Mouse (Mus musculus) cerebellum, adult 9-10 months (tissue): ENCODE results near the gene Tcf7l1.

Source experiments
- DNase-seq: peaks from one replicate; pipeline ENCODE4 v3.0.0; 2022

Gene Tcf7l1

DNA sequence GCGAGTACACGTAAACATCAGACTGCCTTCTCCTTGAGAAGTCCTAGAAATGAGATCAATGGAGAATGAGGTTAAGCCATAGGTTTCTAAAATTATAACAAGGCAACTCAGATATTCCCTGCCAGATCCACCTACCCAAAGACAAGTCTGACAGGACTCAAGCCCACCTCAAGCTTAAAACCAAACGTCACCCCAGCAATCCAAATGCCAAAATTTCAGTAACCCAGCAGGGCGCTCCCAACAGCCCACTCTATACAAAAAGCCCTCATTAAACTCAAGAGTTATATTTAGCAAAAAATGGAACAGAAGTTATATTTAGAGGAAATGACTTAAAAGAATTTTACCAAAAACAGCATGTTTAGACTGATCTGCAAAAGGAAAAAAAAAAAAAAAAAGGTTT is 5.3 kb downstream of the Tcf7l1 start:
- DNase-seq, result no peak

DNA sequence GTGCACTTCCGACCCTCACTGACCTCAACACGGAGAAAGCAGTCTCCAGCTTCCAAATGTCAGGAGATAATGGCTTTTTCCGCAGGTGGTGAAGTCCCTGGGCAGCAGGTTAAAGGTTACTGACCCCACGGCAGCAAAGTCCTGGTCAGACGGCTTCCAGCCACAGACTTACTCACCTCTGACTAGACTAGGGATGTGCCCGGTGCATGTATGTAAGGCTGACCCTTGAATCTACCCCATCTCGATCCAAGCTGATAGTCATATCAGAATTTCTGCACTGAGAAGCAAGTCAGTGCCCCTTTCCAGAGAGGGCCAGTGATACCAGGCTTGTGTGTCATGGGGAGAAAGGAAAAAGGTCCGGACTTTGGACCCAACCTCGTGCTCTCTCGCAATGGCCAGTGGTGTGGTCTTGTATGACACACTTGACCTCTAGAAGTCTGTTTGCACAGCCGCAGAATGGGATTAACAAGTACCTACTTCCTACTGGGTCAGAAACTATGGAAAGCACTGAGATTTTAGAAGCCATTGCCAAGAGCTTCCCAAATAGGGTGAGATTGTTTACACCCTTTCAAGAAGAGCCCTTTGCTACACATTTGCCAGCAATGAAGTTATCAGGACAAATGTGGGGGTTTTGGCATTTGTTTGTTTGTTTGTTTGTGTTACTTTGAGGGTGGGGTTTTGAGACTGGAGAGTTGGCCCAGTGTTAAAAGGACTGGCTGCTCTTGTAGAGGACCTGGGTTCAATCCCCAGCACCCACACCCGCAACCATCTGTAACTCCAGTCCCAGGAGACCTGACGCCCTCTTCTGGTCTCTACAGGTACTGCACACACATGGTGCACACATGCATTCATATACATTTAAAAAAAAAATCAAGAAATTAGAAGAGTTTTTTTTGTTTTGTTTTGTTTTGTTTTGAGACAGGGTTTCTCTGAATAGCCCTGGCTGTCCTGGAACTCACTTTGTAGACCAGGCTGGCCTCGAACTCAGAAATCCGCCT is 10.0 kb downstream of the Tcf7l1 start:
- no peak for DNase-seq

DNA sequence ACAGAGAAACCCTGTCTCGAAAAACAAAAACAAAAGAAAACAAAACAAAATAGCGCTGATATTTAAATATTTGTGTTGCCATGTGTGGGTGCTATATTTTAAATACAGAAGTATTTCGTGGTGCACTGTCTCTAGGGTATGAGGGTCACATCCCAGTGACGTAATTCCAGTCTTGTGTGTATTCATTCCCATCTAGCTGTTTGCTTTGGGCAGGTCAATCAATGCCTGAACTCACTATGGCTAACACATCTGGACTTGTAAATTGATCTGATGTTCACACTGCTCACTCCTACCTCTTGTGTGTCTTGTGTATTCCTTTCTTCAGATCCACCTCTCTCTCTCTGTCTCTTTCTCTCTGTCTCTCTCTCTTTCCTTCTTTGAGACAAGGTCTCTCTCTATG is 11.8 kb downstream of the Tcf7l1 start:
- no peak for DNase-seq

DNA sequence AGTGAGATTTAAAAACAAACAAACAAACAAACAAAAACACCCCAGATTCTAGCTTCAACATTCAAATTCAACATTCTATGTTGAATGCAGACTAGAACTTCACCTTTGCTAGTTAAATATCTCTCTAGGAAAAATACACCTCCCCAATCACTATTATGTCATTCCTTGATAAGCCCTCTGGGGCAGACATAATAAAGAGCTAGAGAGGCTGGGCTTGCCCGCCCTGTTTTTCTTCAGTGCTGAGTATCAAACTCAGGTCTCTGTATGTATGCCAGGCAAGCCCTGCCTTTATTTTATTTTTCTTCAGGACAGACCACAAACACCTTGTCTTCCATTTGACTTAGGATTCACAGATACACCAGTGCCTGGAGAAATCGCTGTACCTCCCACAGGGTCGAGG is 14.8 kb downstream of the Tcf7l1 start:
- no peak for DNase-seq

- DNase-seq, result no peak
These were observed 18.9 kb downstream of the Tcf7l1 start for GRCm38 (mm10) chr6:72769915-72770776.

GRCm38 (mm10) chr6:72769343-72769742 is 19.7 kb downstream of the Tcf7l1 start:
- no peak for DNase-seq

DNA sequence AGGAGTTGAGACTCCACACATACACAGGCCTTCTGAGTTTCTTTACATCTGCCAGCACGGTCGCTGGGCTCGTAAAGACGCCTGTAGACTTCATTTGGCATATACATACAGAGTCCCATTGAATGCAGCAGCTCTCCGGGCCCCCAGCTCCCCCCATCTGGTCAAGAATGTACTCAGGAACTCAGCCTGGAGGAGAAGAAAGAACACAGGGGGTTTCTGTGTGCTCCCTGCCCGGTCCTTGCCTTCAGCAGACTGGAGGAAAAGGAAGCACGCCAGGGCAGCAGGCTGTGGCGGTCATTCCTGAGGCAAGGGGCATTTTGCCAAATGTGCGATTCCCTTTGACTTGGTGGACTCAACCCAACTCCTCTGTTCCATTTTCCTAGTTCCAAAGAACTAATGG is 20.2 kb downstream of the Tcf7l1 start:
- no peak for DNase-seq

GRCm38 (mm10) chr6:72768097-72768496 is 21.0 kb downstream of the Tcf7l1 start:
- no peak for DNase-seq

DNA sequence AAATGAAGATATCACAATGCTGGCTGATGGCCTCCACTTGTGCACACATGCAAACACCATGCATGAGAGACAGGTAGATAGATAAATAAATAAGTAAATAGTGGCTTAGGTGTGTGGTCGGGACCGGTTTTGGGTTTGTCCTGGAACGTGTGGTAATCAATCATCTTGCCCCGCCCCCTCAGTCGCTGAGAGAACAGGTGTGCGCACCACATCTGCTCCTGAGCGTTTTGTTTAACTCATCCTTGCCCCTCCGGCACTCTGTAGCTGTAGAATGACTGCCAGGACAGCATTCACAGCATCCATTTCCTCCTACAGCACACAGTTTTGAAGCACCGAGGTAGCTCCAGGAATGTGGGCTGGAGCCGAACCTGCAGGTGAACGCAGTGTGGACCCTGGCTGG is 25.4 kb downstream of the Tcf7l1 start:
- no peak for DNase-seq

DNA sequence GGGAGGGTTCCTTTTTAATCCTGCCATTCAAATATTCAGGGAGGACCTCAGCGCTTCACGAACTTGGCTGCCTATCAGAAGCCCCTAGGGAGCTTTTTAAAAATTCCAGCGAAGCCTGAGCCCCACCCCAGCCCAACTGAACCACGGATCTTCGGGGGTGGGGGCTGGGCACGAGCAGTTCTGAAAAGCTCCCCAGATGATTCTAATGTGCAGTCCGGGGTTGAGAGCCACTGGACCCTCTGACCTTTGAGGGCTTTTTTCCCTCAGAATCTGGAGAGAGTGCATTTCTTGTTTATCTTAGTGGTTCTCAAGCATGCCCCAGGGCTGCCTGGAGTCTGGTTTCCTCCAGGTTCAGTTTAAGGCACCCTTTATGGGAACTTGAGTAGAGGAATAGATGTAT is 27.4 kb downstream of the Tcf7l1 start:
- no peak for DNase-seq

- DNase-seq, result no peak
These were observed 30.6 kb downstream of the Tcf7l1 start for GRCm38 (mm10) chr6:72758239-72759017.

DNA sequence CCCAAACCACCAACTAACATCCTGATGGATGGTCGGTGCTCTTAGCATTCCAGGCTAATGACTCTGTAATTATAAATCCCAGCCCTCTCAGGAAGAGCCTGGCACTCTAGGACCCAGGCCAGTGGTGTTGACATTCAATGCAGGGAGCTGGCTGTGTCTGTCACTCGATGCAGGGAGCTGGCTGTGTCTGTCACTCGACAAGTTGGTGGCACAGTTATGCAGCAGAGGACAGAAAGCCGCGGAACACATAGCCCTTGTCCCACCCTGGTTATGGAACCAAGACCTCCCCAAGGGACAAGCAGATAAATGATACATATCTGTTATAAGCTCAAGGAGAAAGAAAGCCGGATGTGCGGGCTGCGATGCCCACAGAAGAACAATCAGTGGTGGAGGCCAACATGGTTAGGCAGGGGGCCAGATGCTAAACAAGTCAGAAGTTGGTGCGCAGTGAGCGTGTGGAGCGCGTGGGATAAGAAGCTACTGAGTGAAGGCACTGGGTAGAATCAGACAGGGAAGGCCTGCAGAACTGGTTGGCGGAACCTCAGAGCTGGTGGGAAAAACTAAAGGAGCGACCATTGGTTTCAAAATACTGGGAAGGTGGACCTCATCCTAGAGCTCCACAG is 33.7 kb downstream of the Tcf7l1 start:
- DNase-seq, result no peak

DNA sequence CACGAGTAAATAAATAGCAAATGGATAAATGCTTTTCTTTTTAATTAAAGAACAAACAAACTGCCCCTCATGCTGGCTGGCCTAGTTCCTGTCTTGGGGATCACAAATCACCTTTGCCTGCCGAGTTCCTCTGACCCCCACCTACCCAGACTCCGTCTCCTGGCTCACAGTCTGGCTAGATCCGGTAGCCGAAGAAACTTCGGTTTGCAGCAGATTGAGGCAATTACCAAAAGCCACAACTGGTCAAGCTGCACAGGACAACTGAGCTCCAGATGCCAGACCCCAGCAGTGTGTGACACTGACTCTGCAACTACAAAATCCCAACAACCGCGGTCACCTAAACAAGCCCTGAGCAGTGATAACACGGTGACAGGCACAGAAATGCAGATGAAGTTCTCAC is 34.8 kb downstream of the Tcf7l1 start:
- no peak for DNase-seq

GRCm38 (mm10) chr6:72753782-72754181 is 35.3 kb downstream of the Tcf7l1 start:
- no peak for DNase-seq

GRCm38 (mm10) chr6:72752824-72753223 is 36.2 kb downstream of the Tcf7l1 start:
- no peak for DNase-seq

GRCm38 (mm10) chr6:72751210-72751609 is 37.8 kb downstream of the Tcf7l1 start:
- DNase-seq, result no peak

DNA sequence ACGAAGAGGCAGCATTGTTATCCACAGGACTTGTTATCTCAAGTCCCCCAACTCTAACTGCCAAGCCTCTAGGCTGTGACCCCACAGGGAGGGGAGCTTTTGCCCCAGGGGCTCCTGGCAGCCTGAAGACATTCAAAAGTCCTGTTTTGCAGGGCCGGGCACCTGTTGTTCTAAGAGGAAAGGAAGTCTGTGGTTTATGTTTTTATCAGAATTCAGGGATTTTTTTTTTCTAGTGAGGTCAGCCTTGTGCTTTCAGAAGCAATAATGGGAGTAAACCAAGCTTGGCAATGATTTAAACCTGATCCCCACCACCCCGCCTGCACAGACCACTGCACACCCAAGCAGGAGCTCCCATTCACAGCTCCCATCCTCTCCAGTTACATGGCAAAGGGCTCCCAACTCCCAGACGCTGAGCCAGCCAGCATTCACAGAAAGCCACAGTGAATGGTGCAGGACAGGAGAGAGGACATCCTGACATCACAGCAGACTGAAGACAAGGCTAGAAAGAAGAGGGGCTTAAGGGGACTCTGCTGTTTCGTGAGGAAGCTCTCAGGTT is 40.1 kb downstream of the Tcf7l1 start:
- DNase-seq, result no peak

- no peak for DNase-seq
These were observed 40.6 kb downstream of the Tcf7l1 start for GRCm38 (mm10) chr6:72748421-72748820.

GRCm38 (mm10) chr6:72747814-72748213 is 41.2 kb downstream of the Tcf7l1 start:
- no peak for DNase-seq

DNA sequence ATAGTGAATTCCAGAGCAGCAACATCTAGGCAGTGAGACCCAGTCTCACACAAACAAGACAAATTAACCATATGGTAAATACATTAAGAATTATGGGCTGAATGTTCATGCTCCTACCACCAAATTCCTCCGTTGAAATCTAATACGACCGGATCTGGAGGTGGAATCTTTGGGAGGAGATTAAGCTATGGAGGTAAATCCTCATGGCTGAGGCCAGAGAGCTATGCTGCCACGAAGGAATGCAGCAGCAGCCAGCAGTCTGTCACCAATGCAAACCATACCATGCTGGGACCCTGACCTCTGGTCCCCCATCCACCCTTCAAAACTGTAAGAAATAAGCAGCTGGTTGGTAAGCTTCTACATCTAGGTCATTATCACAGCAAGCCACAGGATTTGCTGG is 41.9 kb downstream of the Tcf7l1 start:
- DNase-seq, result no peak

DNA sequence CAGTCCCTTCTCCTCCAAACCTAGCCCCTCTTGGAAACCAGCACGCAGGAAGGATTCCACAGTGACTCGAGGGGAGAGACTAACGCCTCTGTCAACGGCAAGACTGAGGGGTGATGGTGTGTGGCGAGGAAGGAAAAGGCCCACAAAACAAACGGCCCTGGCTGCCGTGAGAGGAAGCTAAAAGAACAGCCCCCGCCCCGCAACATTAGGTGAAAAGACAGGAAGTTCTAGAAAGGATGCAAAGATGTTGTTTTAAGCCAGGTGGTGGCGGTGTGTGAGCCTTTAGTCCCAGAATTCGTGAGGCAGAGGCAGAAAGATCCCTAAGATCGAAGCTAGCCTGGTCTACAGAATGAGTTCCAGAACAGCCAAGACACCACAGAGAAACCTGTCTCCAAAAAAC is 43.3 kb downstream of the Tcf7l1 start:
- DNase-seq, result no peak

GRCm38 (mm10) chr6:72744144-72744800 is 44.8 kb downstream of the Tcf7l1 start:
- no peak for DNase-seq
